Mouse (Mus musculus) forebrain, embryonic 14.5 days (tissue): Measurements from ENCODE around the gene Mindy4b-ps. TPM values are rescaled to one million over a fixed set of nuclear protein-coding genes. Genes with fewer than 3 reads are reported as not detected.

Experiments
- ATAC-seq: fragments of 200-750 bp; cut with Nextera tagmentation; 2 replicates; pipeline ENCODE4 v1.8.0; 2017; ENCODE audit warnings: mild to moderate bottlenecking, moderate library complexity
- DNase-seq: peaks from one replicate; pipeline ENCODE4 v3.0.0-alpha.2; 2015; ENCODE audit warnings: low spot score
- H3K27ac ChIP-seq: fragments of 300-500 bp; sonication (generic); 2 replicates; pipeline ENCODE4 v1.5.1; 2014; ENCODE audit warnings: low read depth, mild to moderate bottlenecking, control low read depth, low read length, moderate library complexity
- H3K27me3 ChIP-seq: fragments of 300-500 bp; sonication (generic); replicated peaks from 2 replicates; pipeline ENCODE4 v1.6.1; 2014; ENCODE audit warnings: low read length, control low read depth, mixed read lengths; ENCODE audit not compliant: control insufficient read depth, insufficient read depth
- H3K36me3 ChIP-seq: fragments of 300-500 bp; sonication (generic); 2 replicates; pipeline ENCODE4 v1.6.1; 2014; ENCODE audit warnings: low read length, control low read depth; ENCODE audit not compliant: control insufficient read depth, insufficient read depth
- H3K4me1 ChIP-seq: fragments of 300-500 bp; sonication (generic); 2 replicates; pipeline ENCODE4 v1.6.1; 2014; ENCODE audit warnings: antibody characterized with exemption, low read length, control low read depth; ENCODE audit not compliant: control insufficient read depth, insufficient read depth
- H3K4me2 ChIP-seq: fragments of 300-500 bp; sonication (generic); 2 replicates; pipeline ENCODE4 v1.6.1; 2014; ENCODE audit warnings: mild to moderate bottlenecking, control low read depth, low read length
- H3K4me3 ChIP-seq: fragments of 300-500 bp; sonication (generic); 2 replicates; pipeline ENCODE4 v1.5.1; 2014; ENCODE audit warnings: low read depth, low read length, control low read depth
- H3K9ac ChIP-seq: fragments of 300-500 bp; sonication (generic); 2 replicates; pipeline ENCODE4 v1.6.1; 2014; ENCODE audit warnings: mild to moderate bottlenecking, low read length, control low read depth, moderate library complexity
- H3K9me3 ChIP-seq: fragments of 300-500 bp; sonication (generic); replicated peaks from 2 replicates; pipeline ENCODE4 v1.6.1; 2016; ENCODE audit warnings: low read length, control low read depth, mixed read lengths; ENCODE audit not compliant: control insufficient read depth
- WGBS: fragments of 180-500 bp; shearing (Covaris S2); extraction: QIAGEN DNeasy Blood & Tissue Kit; methylation state at CpG from one replicate; pipeline ENCODE4 v1.1.7; 2014; 5-methylcytosine and 5-hydroxymethylcytosine counted together
- polyA plus RNA-seq: library from polyadenylated mRNA; unstranded; fragments of >200 nt; fragmentation: Nextera tagmentation; extraction: Ambion mirVana; gene quantifications from 2 replicates; pipeline ENCODE4 v1.2.1, GENCODE M21; 2014

The Mindy4b-ps gene
- polyA plus RNA-seq, 1 experiment from 2014 or later: 0.13 TPM

GRCm38 (mm10) chr3:58754361-58754760 is 67.8 kb downstream of the Mindy4b-ps start:
- WGBS: 89% methylated on average over 3 of the region's 3 CpGs
- Histone ChIP-seq H3K27ac (no peak overlapping the region), H3K36me3 (no peaks in the 10 kb centered on the region), H3K4me1 (no peaks in the 10 kb centered on the region), H3K27me3 (no peaks in the 10 kb centered on the region), H3K4me3 (no peak overlapping the region), H3K9ac (no peak overlapping the region), H3K9me3 (no peaks in the 10 kb centered on the region), H3K4me2 (no peak overlapping the region)
- no peak for DNase-seq
- no peak for ATAC-seq

DNA sequence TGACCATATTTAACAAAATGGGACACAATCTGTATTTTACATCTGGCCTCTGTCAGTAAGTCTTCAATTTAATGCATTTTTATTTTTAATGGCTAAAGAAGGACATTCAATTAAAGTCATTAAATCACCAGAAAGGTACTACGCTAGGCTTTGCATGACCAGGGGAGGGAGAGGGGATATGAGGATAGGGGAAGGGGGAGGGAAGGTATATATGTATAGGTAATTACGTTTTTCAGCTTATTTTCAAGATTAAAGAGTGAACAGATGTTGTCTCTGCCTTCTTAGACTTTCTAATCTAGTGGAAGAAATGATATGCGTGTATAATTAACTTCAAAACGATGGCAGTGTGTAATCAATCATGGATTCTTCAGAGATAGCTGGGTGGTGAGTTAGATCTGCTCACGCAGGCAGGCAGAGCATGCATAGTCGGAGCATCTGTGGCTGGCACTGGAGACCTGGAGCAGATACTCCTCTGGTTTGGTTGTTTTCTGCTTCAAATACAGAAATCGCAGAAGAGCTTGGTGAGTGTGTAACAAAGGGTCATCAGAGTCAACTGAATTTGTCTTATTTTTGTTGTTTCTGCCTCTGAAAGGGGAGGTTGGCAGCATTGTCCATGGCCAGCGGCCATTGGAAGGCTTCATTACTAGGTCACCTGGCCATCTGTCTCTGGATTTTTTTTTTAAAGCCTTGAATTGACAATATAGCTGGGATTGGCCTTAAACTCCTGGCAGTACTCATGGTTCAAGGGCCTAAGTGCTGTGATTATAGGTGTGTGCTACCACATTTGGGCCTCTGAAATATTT is 70.1 kb downstream of the Mindy4b-ps start:
- DNase-seq (no peak), ATAC-seq (no peak)
- Histone ChIP-seq H3K36me3 (no peaks in the 10 kb centered on the region), H3K27ac (no peak overlapping the region), H3K27me3 (no peaks in the 10 kb centered on the region), H3K9ac (no peak overlapping the region), H3K4me2 (no peak overlapping the region), H3K4me1 (no peaks in the 10 kb centered on the region), H3K9me3 (no peaks in the 10 kb centered on the region), H3K4me3 (no peak overlapping the region)
- 68% methylated on average over 8 of the region's 8 CpGs for WGBS

GRCm38 (mm10) chr3:58748724-58749123 is 73.4 kb downstream of the Mindy4b-ps start:
- no peaks in the 10 kb centered on the region for H3K4me1 ChIP-seq
- no peak for DNase-seq
- no peak for ATAC-seq

DNA sequence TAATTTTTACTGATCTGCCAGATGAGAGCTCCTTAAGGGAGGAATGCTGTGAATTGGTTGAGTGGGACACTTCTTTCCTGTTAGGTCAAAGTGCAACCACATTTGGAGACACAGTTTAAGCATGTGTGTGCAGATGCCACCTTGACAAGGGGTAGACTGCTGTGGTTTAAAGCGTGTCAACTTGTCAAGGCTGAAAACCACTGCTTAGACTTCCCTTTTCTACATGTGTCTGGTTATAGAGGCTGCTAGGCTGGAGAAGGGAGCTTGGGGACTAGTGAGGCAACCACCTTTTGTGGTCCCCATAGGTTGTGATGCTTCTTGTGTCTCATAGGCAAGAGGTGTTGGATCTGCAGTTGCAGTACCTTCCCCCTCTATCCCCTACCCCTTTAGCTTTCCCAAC is 74.2 kb downstream of the Mindy4b-ps start:
- Histone ChIP-seq H3K27ac (no peak overlapping the region), H3K9me3 (no peaks in the 10 kb centered on the region), H3K36me3 (no peaks in the 10 kb centered on the region), H3K9ac (no peak overlapping the region), H3K27me3 (no peaks in the 10 kb centered on the region), H3K4me1 (no peaks in the 10 kb centered on the region), H3K4me3 (no peak overlapping the region), H3K4me2 (no peak overlapping the region)
- DNase-seq: no peak
- WGBS: 88% methylated on average over 1 of the region's 1 CpGs
- no peak for ATAC-seq

More at GRCm38 (mm10) chr3:58748724-58749123, 73.4 kb downstream of the Mindy4b-ps start:
- no peak overlapping the region for H3K9ac ChIP-seq
- no peaks in the 10 kb centered on the region for H3K36me3 ChIP-seq
- no peak overlapping the region for H3K27ac ChIP-seq
- H3K27me3 ChIP-seq: no peaks in the 10 kb centered on the region
- H3K9me3 ChIP-seq: no peaks in the 10 kb centered on the region
- no peak overlapping the region for H3K4me3 ChIP-seq
- H3K4me2 ChIP-seq: no peak overlapping the region

- Histone ChIP-seq H3K27ac (no peak overlapping the region), H3K4me1 (no peaks in the 10 kb centered on the region), H3K4me3 (no peak overlapping the region), H3K4me2 (no peak overlapping the region), H3K9me3 (no peaks in the 10 kb centered on the region), H3K9ac (no peak overlapping the region), H3K36me3 (no peaks in the 10 kb centered on the region), H3K27me3 (no peaks in the 10 kb centered on the region)
- no peak for ATAC-seq
- no peak for DNase-seq
- 75% methylated on average over 2 of the region's 2 CpGs for WGBS
These were observed 82.6 kb downstream of the Mindy4b-ps start for GRCm38 (mm10) chr3:58739536-58739935.

Other genes with a start within 250 kb of the Mindy4b-ps start
- 25.7 and 30.3 TPM in 2 replicates for gene Selenot, start 245.7 kb downstream of the Mindy4b-ps start, polyA plus RNA-seq
- gene Erich6, start 185.1 kb downstream of the Mindy4b-ps start, polyA plus RNA-seq: 0.10 and 0.13 TPM in 2 replicates
- 6.9 and 7.6 TPM in 2 replicates for gene Siah2, start 129.9 kb downstream of the Mindy4b-ps start, polyA plus RNA-seq
- 0.51 and 0.93 TPM in 2 replicates for gene Clrn1, start 63.0 kb upstream of the Mindy4b-ps start, polyA plus RNA-seq
- 2.3 and 4.6 TPM in 2 replicates for gene Med12l, start 183.5 kb upstream of the Mindy4b-ps start, polyA plus RNA-seq